Mouse (Mus musculus) olfactory bulb, adult 2 months (tissue): ENCODE data around the gene Saa4. TPM values are rescaled to one million over a fixed set of nuclear protein-coding genes. Genes with fewer than 3 reads are reported as not detected.
"Not testable (repeated sequence)": the region's sequence is repeated elsewhere in the genome, so short reads cannot be mapped to it uniquely, and the experiment has no call there.

ENCODE experiments used
- H3K27ac ChIP-seq: fragments of 200-500 bp; 2 replicates; pipeline ENCODE4 v1.5.1; 2012; ENCODE audit warnings: low read depth, low read length; ENCODE audit not compliant: insufficient read depth
- H3K4me1 ChIP-seq: fragments of 200-500 bp; 2 replicates; pipeline ENCODE4 v1.6.1; 2012; ENCODE audit warnings: low read length; ENCODE audit not compliant: control insufficient read depth, insufficient read depth
- H3K4me3 ChIP-seq: fragments of 200-500 bp; 2 replicates; pipeline ENCODE4 v1.5.1; 2012; ENCODE audit warnings: mild to moderate bottlenecking, low read depth, low read length, moderate library complexity; ENCODE audit not compliant: insufficient read depth
- CTCF ChIP-seq: fragments of 200-500 bp; IDR thresholded peaks from 2 replicates; pipeline ENCODE4 v1.5.1; 2012; ENCODE audit warnings: low read depth, mild to moderate bottlenecking, low read length, moderate library complexity; ENCODE audit not compliant: insufficient read depth
- POLR2A ChIP-seq: fragments of 200-500 bp; IDR thresholded peaks from 2 replicates; pipeline ENCODE4 v1.6.1; 2012; ENCODE audit warnings: mild to moderate bottlenecking, low read depth, low read length, moderate library complexity; ENCODE audit not compliant: insufficient read depth
- WGBS: fragments of 180-500 bp; shearing (Covaris S2); methylation state at CpG from one replicate; pipeline ENCODE4 v1.1.7; 2018; 5-methylcytosine and 5-hydroxymethylcytosine counted together
- polyA plus RNA-seq: library from polyadenylated mRNA; stranded (reverse); fragments of >200 nt; gene quantifications from 2 replicates; pipeline ENCODE4 v1.2.4, GENCODE M21; 2012; ENCODE audit warnings: low replicate concordance; ENCODE audit not compliant: missing spikeins, insufficient read depth, insufficient read length

Gene Saa4
- polyA plus RNA-seq, 1 experiment: not detected

- no peak overlapping the region for H3K4me3 ChIP-seq
- H3K4me1 ChIP-seq: no peaks in the 10 kb centered on the region
- TF ChIP-seq CTCF (no peak), POLR2A (no peak)
- H3K27ac ChIP-seq: no peak overlapping the region
- WGBS: 86% methylated on average over 5 of the region's 5 CpGs
Measured at GRCm38 (mm10) chr7:46686827-46687226, 45.6 kb downstream of the Saa4 start.

- Histone ChIP-seq H3K4me1 (no peaks in the 10 kb centered on the region), H3K27ac (no peak overlapping the region), H3K4me3 (no peak overlapping the region)
- TF ChIP-seq POLR2A (no peak), CTCF (no peak)
Measured at GRCm38 (mm10) chr7:46680732-46681131, 51.7 kb downstream of the Saa4 start.

DNA sequence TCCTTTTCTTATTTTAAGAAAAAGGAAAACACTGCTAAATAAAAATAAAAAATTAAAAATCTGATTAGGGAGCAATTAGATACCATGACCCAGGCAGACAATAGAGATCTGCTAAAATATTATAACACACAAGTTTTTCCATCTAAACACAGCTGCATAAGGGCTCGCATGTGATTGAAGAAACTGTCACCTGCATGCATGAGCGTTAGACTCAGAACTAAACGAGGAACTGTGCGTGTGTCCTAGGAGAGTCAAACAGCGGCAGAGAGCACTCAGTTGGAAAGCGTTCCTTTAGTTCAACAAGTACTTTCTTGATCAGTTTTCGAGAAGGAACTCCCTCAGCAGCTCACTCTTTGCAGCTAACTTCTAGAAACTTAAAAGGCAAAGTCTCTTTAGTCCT is 53.4 kb downstream of the Saa4 start:
- not testable (repeated sequence) for H3K4me1 ChIP-seq, H3K4me3 ChIP-seq
- WGBS: 68% methylated on average over 7 of the region's 7 CpGs

DNA sequence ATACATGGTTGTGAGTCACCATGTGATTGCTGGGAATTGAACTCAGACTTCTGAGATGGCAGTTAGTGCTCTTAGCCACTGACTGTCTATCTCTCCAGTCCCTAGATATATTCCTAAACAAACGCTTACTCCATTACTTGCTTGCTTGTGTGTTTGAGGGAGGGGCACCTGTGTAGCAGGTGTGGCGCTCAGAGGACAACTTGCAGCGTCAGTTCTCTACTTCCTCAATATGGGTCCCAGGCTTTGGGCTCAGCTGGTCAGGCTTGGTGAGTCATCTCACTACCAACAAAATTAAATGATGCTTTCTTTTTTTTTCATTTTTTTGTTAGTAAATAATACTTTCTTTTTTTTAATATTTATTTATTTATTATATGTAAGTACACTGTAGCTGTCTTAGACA is 54.0 kb downstream of the Saa4 start:
- Histone ChIP-seq H3K27ac (no peak overlapping the region), H3K4me1 (no peaks in the 10 kb centered on the region), H3K4me3 (no peak overlapping the region)
- 95% methylated on average over 3 of the region's 3 CpGs for WGBS
- TF ChIP-seq CTCF (no peak), POLR2A (no peak)

More for the DNA sequence above, 53.4 kb downstream of the Saa4 start:
- not testable (repeated sequence) for H3K27ac ChIP-seq

Other genes with a start within 250 kb of the Saa4 start
- gene Sergef, start 92.8 kb downstream of the Saa4 start, polyA plus RNA-seq: not detected in 2 replicates
- not detected in 2 replicates for gene Tph1, start 60.1 kb downstream of the Saa4 start, polyA plus RNA-seq
- not detected in 2 replicates for gene Saal1, start 21.9 kb downstream of the Saa4 start, polyA plus RNA-seq
- gene Saa3, start 16.9 kb downstream of the Saa4 start, polyA plus RNA-seq: not detected in 2 replicates
- not detected in 2 replicates for gene Saa1, start 10.4 kb upstream of the Saa4 start, polyA plus RNA-seq
- gene Saa2, start 19.2 kb upstream of the Saa4 start, polyA plus RNA-seq: not detected in 2 replicates
- not detected in 2 replicates for gene Hps5, start 63.5 kb upstream of the Saa4 start, polyA plus RNA-seq
- gene Gtf2h1, start 63.5 kb upstream of the Saa4 start, polyA plus RNA-seq: not detected in 2 replicates
- not detected in 2 replicates for gene Ldha, start 108.9 kb upstream of the Saa4 start, polyA plus RNA-seq
- not detected in 2 replicates for gene Ldhc, start 128.6 kb upstream of the Saa4 start, polyA plus RNA-seq
- 352 and 596 TPM in 2 replicates for gene Tsg101, start 187.4 kb upstream of the Saa4 start, polyA plus RNA-seq
- not detected in 2 replicates for gene Uevld, start 225.9 kb upstream of the Saa4 start, polyA plus RNA-seq